Mouse (Mus musculus) embryonic facial prominence, embryonic 10.5 days (tissue): ENCODE measurements around the gene Celf2. TPM values are rescaled to one million over a fixed set of nuclear protein-coding genes. Genes with fewer than 3 reads are reported as not detected.
A peak's percentile ranks its signal among the peaks of the same experiment; 100 is the strongest.

Experiments
- DNase-seq: peaks from one replicate; pipeline ENCODE4 v3.0.0-alpha.2; 2017; ENCODE audit warnings: low spot score
- H3K27ac ChIP-seq: fragments of 300-500 bp; sonication (generic); replicated peaks from 2 replicates; pipeline ENCODE4 v1.5.1; 2016; ENCODE audit warnings: mild to moderate bottlenecking
- H3K27me3 ChIP-seq: fragments of 300-500 bp; sonication (generic); replicated peaks from 2 replicates; pipeline ENCODE4 v1.6.1; 2016; ENCODE audit warnings: low read depth, mild to moderate bottlenecking; ENCODE audit not compliant: poor library complexity, severe bottlenecking
- H3K36me3 ChIP-seq: fragments of 300-500 bp; sonication (generic); replicated peaks from 2 replicates; pipeline ENCODE4 v1.6.1; 2016; ENCODE audit warnings: mild to moderate bottlenecking, moderate library complexity
- H3K4me1 ChIP-seq: fragments of 300-500 bp; sonication (generic); 2 replicates; pipeline ENCODE4 v1.6.1; 2016
- H3K4me3 ChIP-seq: fragments of 300-500 bp; sonication (generic); 2 replicates; pipeline ENCODE4 v1.5.1; 2016; ENCODE audit warnings: mild to moderate bottlenecking, moderate library complexity
- H3K9me3 ChIP-seq: fragments of 300-500 bp; sonication (generic); 2 replicates; pipeline ENCODE4 v1.6.1; 2016; ENCODE audit warnings: mild to moderate bottlenecking
- WGBS: fragments of 180-500 bp; shearing (Covaris S2); methylation state at CpG from one replicate; pipeline ENCODE4 v1.1.7; 2016; 5-methylcytosine and 5-hydroxymethylcytosine counted together
- polyA plus RNA-seq: library from polyadenylated mRNA; unstranded; fragments of >200 nt; fragmentation: Nextera tagmentation; extraction: Ambion mirVana; gene quantifications from 2 replicates; pipeline ENCODE4 v1.2.1, GENCODE M21; 2016

Gene Celf2
- polyA plus RNA-seq, 1 experiment from 2014 or later, result 27.7 TPM

DNA sequence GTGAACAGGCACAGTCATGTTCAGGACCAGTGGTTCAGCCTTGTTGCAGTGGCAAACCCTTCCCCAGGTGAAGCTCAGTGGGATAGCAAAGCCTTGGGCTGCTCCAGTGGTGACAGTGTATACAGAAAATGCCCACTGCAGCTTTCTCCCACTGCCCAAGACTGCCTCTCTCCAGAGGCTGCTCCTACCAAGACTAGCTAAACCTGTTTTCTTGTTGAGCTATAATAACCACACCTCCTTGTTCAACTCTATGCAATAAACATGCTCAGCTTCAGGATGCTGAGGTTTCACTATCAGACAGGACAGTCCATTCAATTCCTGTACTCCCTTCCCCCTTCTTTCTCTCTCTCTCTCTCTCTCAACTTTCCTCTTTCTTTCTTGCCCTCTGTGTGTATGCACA lies 15.9 kb downstream of the Celf2 start:
- Histone ChIP-seq H3K36me3 (no peaks in the 10 kb centered on the region), H3K4me1 (no peaks in the 10 kb centered on the region), H3K27ac (no peak overlapping the region), H3K27me3 (no peaks in the 10 kb centered on the region), H3K9me3 (no peaks in the 10 kb centered on the region), H3K4me3 (no peak overlapping the region)
- no peak for DNase-seq

DNA sequence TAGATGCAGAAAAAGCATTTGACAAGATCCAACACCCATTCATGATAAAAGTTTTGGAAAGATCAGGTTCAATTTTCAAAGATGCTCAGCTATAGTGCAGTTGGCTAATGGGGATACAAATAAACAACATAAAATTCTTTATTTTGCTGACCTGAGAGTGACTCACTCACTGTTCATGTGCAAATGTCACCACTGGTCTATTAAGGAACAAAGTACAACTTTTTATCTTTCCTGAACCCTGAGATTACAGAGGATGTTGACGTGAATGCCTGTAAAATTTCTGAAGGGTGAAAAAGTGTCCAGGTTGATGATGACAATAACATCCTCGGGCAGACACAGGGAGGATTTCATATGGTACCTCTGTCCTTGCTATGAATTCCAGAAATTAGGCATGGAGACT lies 24.4 kb downstream of the Celf2 start:
- no peaks in the 10 kb centered on the region for H3K36me3 ChIP-seq
- DNase-seq, result no peak
- no peaks in the 10 kb centered on the region for H3K27me3 ChIP-seq
- H3K27ac ChIP-seq, result no peak overlapping the region
- H3K4me3 ChIP-seq, result no peak overlapping the region
- WGBS, result 85% methylated on average over 2 of the region's 2 CpGs
- H3K9me3 ChIP-seq, result no peaks in the 10 kb centered on the region
- H3K4me1 ChIP-seq, result no peaks in the 10 kb centered on the region

DNA sequence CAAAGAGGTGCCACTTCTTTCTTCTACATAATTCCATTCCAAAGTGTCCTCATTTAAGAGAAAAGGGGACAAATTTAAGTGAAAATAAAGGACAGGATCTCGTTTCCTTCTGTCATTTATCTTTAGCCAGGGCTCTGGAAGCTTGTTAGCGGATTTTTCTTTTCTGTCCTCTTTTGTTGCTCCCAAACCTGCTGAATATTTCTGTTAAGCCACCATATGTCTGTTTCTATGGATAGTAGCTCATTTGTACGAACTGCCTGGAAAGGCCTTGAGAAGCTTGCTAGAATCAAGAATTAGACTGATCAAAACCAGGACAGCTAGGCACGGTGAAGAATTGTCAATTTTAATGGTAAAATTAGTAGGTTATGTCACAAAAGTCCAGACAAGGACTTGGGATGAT lies 27.3 kb downstream of the Celf2 start:
- H3K4me3 ChIP-seq, result no peak overlapping the region
- no peak overlapping the region for H3K27ac ChIP-seq
- WGBS, result 72% methylated on average over 4 of the region's 4 CpGs
- H3K27me3 ChIP-seq, result no peaks in the 10 kb centered on the region
- no peaks in the 10 kb centered on the region for H3K36me3 ChIP-seq
- no peaks in the 10 kb centered on the region for H3K9me3 ChIP-seq
- no peak for DNase-seq
- no peaks in the 10 kb centered on the region for H3K4me1 ChIP-seq

DNA sequence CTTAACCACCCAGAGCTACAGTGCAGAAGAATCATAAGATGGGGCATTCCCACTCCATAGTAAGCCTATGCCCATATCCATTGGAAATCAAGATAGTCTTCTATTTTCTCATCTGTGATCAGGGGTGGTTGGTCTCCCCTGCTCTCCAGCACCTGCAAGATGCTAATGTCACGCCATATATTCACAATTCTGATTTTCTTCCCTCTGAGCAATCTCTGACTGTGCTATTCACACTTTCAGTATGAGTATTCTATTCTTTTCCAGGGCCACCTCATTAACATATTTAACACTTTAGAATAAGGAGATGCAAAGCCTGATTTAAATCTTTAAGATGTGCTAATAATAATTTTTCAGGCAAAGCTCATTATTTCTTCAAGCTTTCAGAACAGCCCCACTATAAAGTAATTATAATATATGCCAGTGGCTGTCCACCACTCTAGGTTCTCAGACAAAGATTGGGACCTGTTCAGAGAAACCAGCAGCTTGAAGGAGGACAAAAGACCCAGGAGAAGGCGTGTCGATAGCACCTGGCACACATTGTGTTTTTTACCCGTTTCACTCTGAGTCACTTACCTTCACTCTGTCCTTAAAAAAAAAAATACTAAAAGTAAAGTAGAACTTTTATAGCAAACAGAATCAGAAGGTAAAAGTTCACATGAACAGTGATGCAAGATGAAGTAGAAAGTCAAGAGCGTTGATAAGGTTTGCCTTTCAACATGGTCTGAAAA lies 48.9 kb downstream of the Celf2 start:
- no peaks in the 10 kb centered on the region for H3K9me3 ChIP-seq
- DNase-seq, result no peak
- H3K36me3 ChIP-seq, result no peaks in the 10 kb centered on the region
- 79% methylated on average over 5 of the region's 5 CpGs for WGBS
- H3K4me3 ChIP-seq, result no peak overlapping the region
- no peak overlapping the region for H3K27ac ChIP-seq
- no peaks in the 10 kb centered on the region for H3K4me1 ChIP-seq
- H3K27me3 ChIP-seq, result no peaks in the 10 kb centered on the region

DNA sequence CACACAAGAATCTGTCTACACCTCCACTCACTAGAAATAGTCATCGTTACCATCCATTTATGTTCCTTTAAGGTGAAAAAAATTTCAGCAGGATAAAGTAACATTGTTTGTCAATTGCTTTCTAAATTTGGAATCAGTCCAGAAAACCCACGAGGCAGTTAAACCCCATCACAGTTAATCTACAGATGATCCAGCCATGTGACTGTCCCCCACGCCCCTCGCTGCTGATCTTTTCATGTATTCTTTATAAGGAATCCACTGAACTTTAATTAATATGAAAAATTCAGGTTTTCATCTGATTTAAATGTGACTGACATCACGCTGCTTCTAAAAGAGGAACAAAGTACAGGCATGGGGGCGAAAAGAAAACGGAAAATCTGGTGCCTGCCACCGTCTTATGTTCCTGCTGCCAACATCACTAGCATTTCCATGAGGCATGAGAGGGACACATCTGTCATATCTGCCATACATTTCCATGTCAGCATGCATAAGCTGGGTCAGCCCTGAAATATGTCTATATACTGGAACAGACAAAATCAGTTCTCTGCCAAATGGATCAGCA lies 70.6 kb downstream of the Celf2 start:
- 90% methylated on average over 8 of the region's 8 CpGs for WGBS

DNA sequence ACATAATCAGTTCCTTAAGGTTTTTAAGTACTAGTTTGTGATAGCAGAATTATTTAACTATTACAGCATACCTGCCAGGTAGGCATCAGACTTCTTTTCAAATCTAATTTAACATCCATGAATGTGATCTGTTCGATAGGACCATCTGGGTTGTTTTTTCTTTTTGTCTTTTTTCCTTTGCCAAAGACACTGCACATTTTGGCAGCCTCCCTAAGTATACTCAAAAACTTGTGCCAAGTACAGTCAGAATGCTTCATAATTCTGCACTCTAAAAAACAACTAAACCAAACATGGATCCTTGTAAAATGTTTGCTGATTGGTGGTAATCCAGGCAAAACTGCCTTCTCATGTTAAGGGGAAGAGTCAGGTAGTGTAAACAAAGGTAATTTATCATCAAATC lies 82.9 kb downstream of the Celf2 start:
- Histone ChIP-seq H3K4me3 (no peak overlapping the region), H3K4me1 (no peaks in the 10 kb centered on the region), H3K27me3 (no peaks in the 10 kb centered on the region), H3K27ac (no peak overlapping the region), H3K36me3 (no peaks in the 10 kb centered on the region), H3K9me3 (no peaks in the 10 kb centered on the region)
- 84% methylated on average over 1 of the region's 1 CpGs for WGBS
- DNase-seq, result no peak

More for the DNA sequence above, 70.6 kb downstream of the Celf2 start:
- no peaks in the 10 kb centered on the region for H3K36me3 ChIP-seq
- no peaks in the 10 kb centered on the region for H3K27me3 ChIP-seq
- H3K4me1 ChIP-seq, result no peaks in the 10 kb centered on the region
- no peak overlapping the region for H3K4me3 ChIP-seq
- no peak overlapping the region for H3K27ac ChIP-seq
- no peaks in the 10 kb centered on the region for H3K9me3 ChIP-seq
- DNase-seq, result no peak

DNA sequence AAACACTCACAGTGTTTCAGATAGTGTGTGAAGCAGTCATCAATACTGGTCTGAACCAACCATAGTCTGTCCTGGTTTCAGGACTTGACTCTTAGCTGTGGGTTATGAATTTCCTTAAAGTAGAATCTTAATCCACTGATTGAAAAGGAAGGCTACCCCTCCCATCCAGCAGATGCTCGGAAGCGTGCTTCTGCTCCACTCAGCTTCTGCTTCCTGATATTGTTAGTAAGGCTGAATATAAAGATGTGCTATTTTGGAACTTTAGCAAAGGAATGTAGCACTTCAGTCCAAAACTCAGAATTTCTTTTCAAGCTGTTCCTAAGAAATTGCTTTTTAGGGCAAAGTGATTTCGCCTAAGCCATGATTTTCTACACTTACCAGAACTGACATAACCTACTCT lies 108.8 kb downstream of the Celf2 start:
- no peak for DNase-seq
- Histone ChIP-seq H3K27ac (no peak overlapping the region), H3K4me1 (peaks cover 4% of the 10 kb centered on the region; the same call in 1 of the 2 replicates), H3K36me3 (no peaks in the 10 kb centered on the region), H3K27me3 (no peaks in the 10 kb centered on the region), H3K9me3 (no peaks in the 10 kb centered on the region), H3K4me3 (no peak overlapping the region)
- WGBS, result 89% methylated on average over 3 of the region's 3 CpGs

DNA sequence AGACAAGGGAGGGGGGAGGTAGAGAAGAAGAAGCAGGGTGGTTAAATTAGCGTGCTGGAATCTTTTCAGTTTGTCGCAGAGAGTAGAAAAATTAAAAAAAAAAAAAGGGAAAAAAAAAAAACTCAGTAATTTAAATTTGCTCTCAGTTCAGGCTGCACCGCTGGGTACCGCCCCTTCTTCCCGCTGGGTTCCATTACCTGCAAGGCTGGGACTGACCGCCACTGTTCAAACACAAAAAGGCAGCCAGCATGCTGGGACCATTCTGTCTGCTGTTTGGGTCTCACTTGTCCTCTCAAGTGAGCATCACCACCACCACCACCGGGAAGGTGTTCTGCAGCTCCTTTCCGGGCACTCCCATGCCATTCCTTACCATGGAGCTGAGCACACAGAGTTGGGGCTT lies 113.4 kb downstream of the Celf2 start:
- Histone ChIP-seq H3K27me3 (no peaks in the 10 kb centered on the region), H3K36me3 (no peaks in the 10 kb centered on the region), H3K4me1 (peaks cover 4% of the 10 kb centered on the region; the same call in 1 of the 2 replicates), H3K9me3 (no peaks in the 10 kb centered on the region), H3K4me3 (peak overlapping the region; percentile 21; the same call in 1 of the 2 replicates), H3K27ac (no peak overlapping the region)
- DNase-seq, result no peak
- WGBS, result 22% methylated on average over 8 of the region's 8 CpGs

DNA sequence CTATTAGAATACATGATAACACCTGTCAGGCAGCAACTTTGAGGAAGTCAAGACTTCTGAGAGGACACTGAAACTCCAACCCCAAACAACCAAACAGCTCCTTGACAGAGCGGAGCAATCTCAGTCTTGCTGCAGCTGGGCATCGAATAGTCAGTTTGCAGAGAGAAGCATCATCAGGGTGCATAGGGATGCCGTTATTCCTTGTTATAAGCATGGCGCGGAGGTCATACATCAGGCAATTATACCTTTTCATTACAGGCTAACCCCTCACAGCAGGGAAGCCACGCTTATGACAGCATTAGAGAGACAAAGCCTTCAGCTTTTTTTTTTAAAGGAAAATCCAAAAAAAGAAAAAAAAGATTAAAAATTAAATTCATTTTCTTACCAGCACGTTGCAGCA lies 113.9 kb downstream of the Celf2 start:
- Histone ChIP-seq H3K4me1 (peaks cover 4% of the 10 kb centered on the region; the same call in 1 of the 2 replicates), H3K4me3 (peak overlapping the region; percentile 21; the same call in 1 of the 2 replicates), H3K27ac (no peak overlapping the region), H3K9me3 (no peaks in the 10 kb centered on the region), H3K36me3 (no peaks in the 10 kb centered on the region), H3K27me3 (no peaks in the 10 kb centered on the region)
- no peak for DNase-seq
- 52% methylated on average over 7 of the region's 7 CpGs for WGBS

DNA sequence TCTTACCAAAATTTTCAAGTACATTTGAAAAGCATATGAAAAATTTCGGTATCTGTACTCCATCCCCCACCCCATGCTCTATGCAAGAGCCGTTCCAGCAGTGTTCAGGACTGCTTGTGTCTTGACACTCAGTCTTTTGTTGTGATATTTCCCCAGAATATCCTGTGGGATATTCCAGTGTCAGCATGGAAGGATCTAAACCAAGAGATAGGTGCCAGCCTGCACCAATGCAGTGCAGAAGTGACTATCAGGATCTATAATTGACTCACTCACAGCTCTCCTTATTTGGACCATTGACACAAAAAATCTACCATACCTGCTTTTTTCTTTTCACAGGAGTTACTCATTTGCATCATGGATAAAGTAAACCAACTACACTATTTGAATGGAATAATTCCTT lies 116.9 kb downstream of the Celf2 start:
- H3K9me3 ChIP-seq, result no peaks in the 10 kb centered on the region
- peaks cover 4% of the 10 kb centered on the region; the same call in 1 of the 2 replicates for H3K4me1 ChIP-seq
- no peak overlapping the region for H3K27ac ChIP-seq
- 93% methylated on average over 2 of the region's 2 CpGs for WGBS
- H3K27me3 ChIP-seq, result no peaks in the 10 kb centered on the region
- no peak for DNase-seq
- no peaks in the 10 kb centered on the region for H3K36me3 ChIP-seq
- no peak overlapping the region for H3K4me3 ChIP-seq

DNA sequence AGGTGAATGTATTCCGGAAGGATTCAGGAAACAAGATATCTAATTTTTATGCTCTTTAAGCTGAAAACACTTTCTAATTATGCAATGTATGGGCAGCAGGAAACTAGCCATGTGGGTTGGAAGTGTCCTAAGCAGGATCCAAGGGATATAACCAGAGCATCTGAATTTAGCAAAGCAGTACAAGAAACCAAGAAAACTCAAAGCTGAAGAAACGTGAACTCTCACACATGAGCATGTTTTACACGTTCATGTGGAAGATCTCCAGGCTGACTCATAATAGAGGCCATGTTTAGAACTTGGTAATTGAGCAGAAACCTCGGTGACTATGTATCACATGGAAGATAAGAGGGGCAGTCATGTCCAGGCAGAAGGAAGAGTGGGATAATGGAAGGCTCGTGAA lies 120.1 kb downstream of the Celf2 start:
- no peak for DNase-seq
- no peak overlapping the region for H3K27ac ChIP-seq
- no peaks in the 10 kb centered on the region for H3K9me3 ChIP-seq
- H3K4me3 ChIP-seq, result no peak overlapping the region
- H3K27me3 ChIP-seq, result no peaks in the 10 kb centered on the region
- H3K36me3 ChIP-seq, result no peaks in the 10 kb centered on the region
- H3K4me1 ChIP-seq, result no peaks in the 10 kb centered on the region
- WGBS, result 83% methylated on average over 5 of the region's 5 CpGs

DNA sequence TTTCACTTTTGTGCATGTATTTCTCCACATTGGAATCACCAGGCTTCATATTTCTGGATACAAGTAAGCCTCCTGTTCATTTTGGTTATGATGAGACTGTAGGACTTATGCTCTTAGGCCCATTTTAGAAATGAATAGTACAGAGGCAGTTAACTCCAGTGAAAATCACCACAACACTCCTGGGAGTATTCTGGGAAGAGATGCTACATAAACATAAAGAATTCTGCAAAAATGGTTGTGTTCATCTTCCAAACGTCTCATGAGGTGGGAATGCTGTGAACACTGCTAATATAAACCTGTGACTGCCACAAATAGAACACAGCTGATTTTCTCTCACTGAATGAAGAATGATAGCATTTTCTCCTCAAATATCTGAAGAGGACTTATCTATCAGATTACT lies 130.6 kb downstream of the Celf2 start:
- Histone ChIP-seq H3K27ac (no peak overlapping the region), H3K27me3 (no peaks in the 10 kb centered on the region), H3K4me1 (no peaks in the 10 kb centered on the region), H3K9me3 (no peaks in the 10 kb centered on the region), H3K4me3 (no peak overlapping the region), H3K36me3 (no peaks in the 10 kb centered on the region)
- 52% methylated on average over 1 of the region's 1 CpGs for WGBS
- no peak for DNase-seq

DNA sequence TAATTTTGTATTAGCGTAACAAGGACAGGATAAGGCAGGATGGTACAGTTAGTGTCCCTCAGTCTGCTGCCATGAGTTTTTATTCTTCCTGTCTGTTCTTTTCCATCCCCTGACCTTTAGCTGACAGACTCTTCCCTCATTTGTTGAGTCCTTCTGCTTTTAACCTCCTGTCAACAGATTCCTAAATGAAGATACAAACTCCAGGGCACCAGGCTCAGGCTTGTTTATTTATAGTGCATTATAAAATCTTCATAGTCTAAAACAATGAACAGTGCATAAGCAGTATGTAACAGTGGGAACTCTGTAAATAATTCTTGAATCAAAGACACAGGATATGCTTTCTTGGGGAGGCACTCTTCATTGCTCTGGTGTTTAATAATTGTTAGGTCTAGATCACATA lies 131.5 kb downstream of the Celf2 start:
- no peaks in the 10 kb centered on the region for H3K27me3 ChIP-seq
- no peaks in the 10 kb centered on the region for H3K9me3 ChIP-seq
- no peaks in the 10 kb centered on the region for H3K36me3 ChIP-seq
- WGBS, result 93% methylated on average over 1 of the region's 1 CpGs
- DNase-seq, result no peak
- H3K4me3 ChIP-seq, result no peak overlapping the region
- no peak overlapping the region for H3K27ac ChIP-seq
- H3K4me1 ChIP-seq, result no peaks in the 10 kb centered on the region
